Mouse (Mus musculus) heart, embryonic 13.5 days (tissue): ENCODE results near the gene Rc3h1. TPM values are rescaled to one million over a fixed set of nuclear protein-coding genes. Genes with fewer than 3 reads are reported as not detected.
"Not testable (repeated sequence)": the region's sequence is repeated elsewhere in the genome, so short reads cannot be mapped to it uniquely, and the experiment has no call there.

Experiments used
- ATAC-seq: fragments of 200-750 bp; cut with Nextera tagmentation; 2 replicates; pipeline ENCODE4 v1.8.0; 2017; ENCODE audit warnings: moderate TSS enrichment; ENCODE audit not compliant: insufficient number of reproducible peaks, low FRiP score, low TSS enrichment; ENCODE audit errors: extremely low read depth
- H3K27ac ChIP-seq: fragments of 300-500 bp; sonication (generic); replicated peaks from 2 replicates; pipeline ENCODE4 v1.5.1; 2015; ENCODE audit warnings: moderate library complexity, mild to moderate bottlenecking, inconsistent platforms
- H3K27me3 ChIP-seq: fragments of 300-500 bp; sonication (generic); replicated peaks from 2 replicates; pipeline ENCODE4 v1.6.1; 2015; ENCODE audit warnings: mild to moderate bottlenecking, inconsistent platforms
- H3K36me3 ChIP-seq: fragments of 300-500 bp; sonication (generic); 2 replicates; pipeline ENCODE4 v1.6.1; 2015; ENCODE audit warnings: mild to moderate bottlenecking, inconsistent platforms
- H3K4me1 ChIP-seq: fragments of 300-500 bp; sonication (generic); 2 replicates; pipeline ENCODE4 v1.6.1; 2015; ENCODE audit warnings: inconsistent platforms
- H3K4me2 ChIP-seq: fragments of 300-500 bp; sonication (generic); 2 replicates; pipeline ENCODE4 v1.6.1; 2015; ENCODE audit warnings: inconsistent platforms, mild to moderate bottlenecking, moderate library complexity
- H3K4me3 ChIP-seq: fragments of 300-500 bp; sonication (generic); 2 replicates; pipeline ENCODE4 v1.5.1; 2015; ENCODE audit warnings: moderate library complexity, mild to moderate bottlenecking, inconsistent platforms
- H3K9ac ChIP-seq: fragments of 300-500 bp; sonication (generic); 2 replicates; pipeline ENCODE4 v1.6.1; 2015; ENCODE audit warnings: inconsistent platforms, mild to moderate bottlenecking, moderate library complexity
- H3K9me3 ChIP-seq: fragments of 300-500 bp; sonication (generic); 2 replicates; pipeline ENCODE4 v1.6.1; 2016; ENCODE audit warnings: inconsistent platforms
- WGBS: fragments of 180-500 bp; shearing (Covaris S2); methylation state at CpG from one replicate; pipeline ENCODE4 v1.1.7; 2015; ENCODE audit warnings: mixed read lengths; 5-methylcytosine and 5-hydroxymethylcytosine counted together
- polyA plus RNA-seq: library from polyadenylated mRNA; unstranded; fragments of >200 nt; fragmentation: Nextera tagmentation; extraction: Ambion mirVana; gene quantifications from 2 replicates; pipeline ENCODE4 v1.2.1, GENCODE M21; 2015

Gene Rc3h1
- polyA plus RNA-seq, 1 experiment from 2014 or later: 5.3 TPM

GRCm38 (mm10) chr1:160963199-160963598, 57.0 kb downstream of the Rc3h1 start:
- H3K4me2 ChIP-seq: no peak overlapping the region
- no peak for ATAC-seq
- no peaks in the 10 kb centered on the region for H3K4me1 ChIP-seq
- H3K9me3 ChIP-seq: no peaks in the 10 kb centered on the region
- no peak overlapping the region for H3K4me3 ChIP-seq
- H3K9ac ChIP-seq: no peak overlapping the region
- H3K27ac ChIP-seq: no peak overlapping the region
- peaks cover 91% of the 10 kb centered on the region for H3K36me3 ChIP-seq
- 93% methylated on average over 7 of the region's 7 CpGs for WGBS
- no peaks in the 10 kb centered on the region for H3K27me3 ChIP-seq

- Histone ChIP-seq H3K4me1 (no peaks in the 10 kb centered on the region), H3K9ac (no peak overlapping the region), H3K9me3 (no peaks in the 10 kb centered on the region), H3K4me2 (no peak overlapping the region), H3K27ac (no peak overlapping the region), H3K27me3 (no peaks in the 10 kb centered on the region), H3K4me3 (no peak overlapping the region), H3K36me3 (peaks cover 92% of the 10 kb centered on the region)
- WGBS: 76% methylated on average over 1 of the region's 1 CpGs
- no peak for ATAC-seq
Observed at GRCm38 (mm10) chr1:160967268-160967667, 61.0 kb downstream of the Rc3h1 start.

GRCm38 (mm10) chr1:160968643-160969042, 62.4 kb downstream of the Rc3h1 start:
- WGBS: 83% methylated on average over 5 of the region's 5 CpGs
- peaks cover 88% of the 10 kb centered on the region for H3K36me3 ChIP-seq
- ATAC-seq: no peak

GRCm38 (mm10) chr1:160978071-160978735, 72.0 kb downstream of the Rc3h1 start, which contains the start of gene Serpinc1:
Gene Serpinc1, plus strand, starts transcription at chr1:160978585.
- Histone ChIP-seq H3K27ac (no peak within 1 kb of the TSS), H3K36me3 (peaks cover 36% of the 10 kb centered on the region), H3K4me3 (no peak within 1 kb of the TSS), H3K9me3 (no peaks in the 10 kb centered on the region), H3K4me2 (no peak within 1 kb of the TSS), H3K9ac (no peak within 1 kb of the TSS), H3K4me1 (no peaks in the 10 kb centered on the region), H3K27me3 (no peaks in the 10 kb centered on the region)
- WGBS: 89% methylated on average over 4 of the region's 4 CpGs
- no peak for ATAC-seq

More at GRCm38 (mm10) chr1:160968643-160969042, 62.4 kb downstream of the Rc3h1 start:
- no peaks in the 10 kb centered on the region for H3K4me1 ChIP-seq
- no peaks in the 10 kb centered on the region for H3K9me3 ChIP-seq
- no peak overlapping the region for H3K9ac ChIP-seq
- no peak overlapping the region for H3K27ac ChIP-seq
- no peaks in the 10 kb centered on the region for H3K27me3 ChIP-seq
- no peak overlapping the region for H3K4me3 ChIP-seq
- H3K4me2 ChIP-seq: no peak overlapping the region

DNA sequence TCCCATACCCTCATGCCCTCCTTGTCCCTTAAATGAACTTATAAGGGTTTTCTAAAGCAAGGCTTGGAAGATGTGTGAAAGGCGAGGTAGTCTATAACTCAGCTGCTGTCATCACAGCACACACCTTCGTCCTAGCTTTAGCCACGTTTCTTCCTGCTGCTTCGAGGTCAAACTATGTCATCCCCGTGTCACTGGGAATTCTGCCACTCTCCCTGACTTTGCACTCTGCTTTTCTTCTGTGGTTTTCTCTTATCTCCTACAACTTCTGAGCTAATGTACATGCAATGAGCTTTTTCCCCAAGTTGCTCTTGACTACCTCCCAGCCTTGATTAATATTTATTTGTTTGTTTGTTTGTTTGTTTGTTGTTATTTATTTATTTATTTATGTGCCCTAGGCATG, 73.8 kb downstream of the Rc3h1 start:
- WGBS: 75% methylated on average over 5 of the region's 5 CpGs
- H3K9me3 ChIP-seq: no peaks in the 10 kb centered on the region
- no peaks in the 10 kb centered on the region for H3K4me1 ChIP-seq
- no peak overlapping the region for H3K4me2 ChIP-seq
- H3K27me3 ChIP-seq: no peaks in the 10 kb centered on the region
- no peak overlapping the region for H3K27ac ChIP-seq
- H3K36me3 ChIP-seq: peaks cover 22% of the 10 kb centered on the region
- no peak for ATAC-seq
- no peak overlapping the region for H3K4me3 ChIP-seq
- H3K9ac ChIP-seq: no peak overlapping the region

DNA sequence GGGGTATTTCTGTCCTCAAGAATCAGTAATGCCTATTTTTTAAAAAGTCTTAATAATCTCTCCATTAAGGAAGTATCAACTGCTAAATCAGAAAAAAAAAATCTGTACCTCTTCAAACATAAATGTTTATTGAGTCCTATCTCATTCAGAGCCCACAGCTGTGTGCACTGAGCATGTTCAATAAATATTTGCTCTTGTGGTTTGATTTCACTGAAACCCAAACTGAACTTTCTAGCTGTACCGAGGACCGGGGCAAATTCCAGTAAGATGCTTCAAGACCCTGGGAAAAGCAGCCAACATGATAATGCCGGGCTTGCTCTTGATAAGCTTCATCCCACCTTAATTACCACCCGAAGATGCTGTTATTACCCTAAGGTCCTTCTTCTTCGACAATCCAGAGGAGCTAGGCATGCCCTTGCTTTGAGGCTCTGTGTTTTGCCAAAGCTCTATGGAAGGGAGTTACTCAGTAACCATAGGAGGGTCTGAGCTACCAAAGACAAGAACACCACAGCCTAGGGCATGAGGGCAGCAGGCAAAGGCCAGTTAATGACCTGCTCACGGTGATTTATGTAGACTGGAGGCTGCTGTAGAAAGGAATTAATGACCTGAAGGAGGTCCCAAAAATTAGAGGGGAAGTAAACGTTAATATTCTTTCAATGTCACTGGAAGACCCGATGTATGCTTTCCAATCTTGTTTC, 74.5 kb downstream of the Rc3h1 start:
- 81% methylated on average over 8 of the region's 8 CpGs for WGBS
- ATAC-seq: no peak
- no peaks in the 10 kb centered on the region for H3K27me3 ChIP-seq

DNA sequence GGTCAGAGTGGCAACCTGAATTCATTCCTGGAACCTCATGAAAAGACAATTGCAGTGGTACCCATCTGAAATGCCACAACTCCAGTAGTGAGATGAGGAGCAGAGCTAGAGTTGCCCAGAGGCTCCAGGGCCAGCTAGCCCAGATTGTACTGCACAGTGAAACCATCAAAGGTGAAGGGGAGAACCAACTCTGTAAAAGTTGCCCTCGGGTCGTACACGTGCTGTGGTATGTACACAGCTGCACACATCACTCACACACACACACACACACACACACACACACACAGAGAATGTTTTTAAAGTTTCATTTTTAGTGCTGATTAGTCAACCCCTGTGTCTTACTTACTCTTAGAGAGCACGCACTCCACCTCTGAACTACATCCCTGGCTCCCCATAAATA, 75.1 kb downstream of the Rc3h1 start:
- Histone ChIP-seq H3K4me3 (no peak overlapping the region), H3K27me3 (no peaks in the 10 kb centered on the region), H3K4me1 (no peaks in the 10 kb centered on the region), H3K9me3 (no peaks in the 10 kb centered on the region), H3K4me2 (no peak overlapping the region), H3K36me3 (peaks cover 9% of the 10 kb centered on the region; the same call in 1 of the 2 replicates), H3K9ac (no peak overlapping the region), H3K27ac (no peak overlapping the region)
- ATAC-seq: no peak
- 87% methylated on average over 4 of the region's 4 CpGs for WGBS

More for the DNA sequence above, 74.5 kb downstream of the Rc3h1 start:
- no peak overlapping the region for H3K9ac ChIP-seq
- no peaks in the 10 kb centered on the region for H3K9me3 ChIP-seq
- no peaks in the 10 kb centered on the region for H3K4me1 ChIP-seq
- no peak overlapping the region for H3K4me2 ChIP-seq
- no peak overlapping the region for H3K27ac ChIP-seq
- peaks cover 15% of the 10 kb centered on the region; the same call in 1 of the 2 replicates for H3K36me3 ChIP-seq
- no peak overlapping the region for H3K4me3 ChIP-seq

DNA sequence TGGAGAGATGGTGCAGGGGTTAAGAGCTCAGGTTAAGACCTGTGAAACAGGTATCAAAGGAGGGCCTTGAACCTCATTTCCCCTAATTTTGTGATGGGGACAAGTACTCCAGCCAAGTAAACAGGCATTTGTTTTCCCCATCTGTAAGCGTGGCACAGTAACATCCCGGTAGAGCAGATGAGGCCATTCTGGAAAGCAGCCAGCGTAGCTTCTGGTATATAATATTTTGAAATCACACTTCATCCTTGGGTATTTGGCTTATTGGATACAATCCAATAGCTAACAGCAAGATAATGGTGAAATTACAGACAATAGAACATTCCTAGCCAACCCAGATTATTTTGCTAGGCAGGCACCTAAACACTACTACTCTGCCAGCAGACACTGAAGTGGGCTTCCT, 76.7 kb downstream of the Rc3h1 start:
- no peak overlapping the region for H3K9ac ChIP-seq
- no peak overlapping the region for H3K4me3 ChIP-seq
- no peak overlapping the region for H3K27ac ChIP-seq
- no peaks in the 10 kb centered on the region for H3K27me3 ChIP-seq
- H3K4me2 ChIP-seq: no peak overlapping the region
- no peaks in the 10 kb centered on the region for H3K9me3 ChIP-seq
- no peaks in the 10 kb centered on the region for H3K4me1 ChIP-seq
- 84% methylated on average over 3 of the region's 3 CpGs for WGBS
- no peak for ATAC-seq
- 0 out of 2 replicates have a peak, but pooled peaks cover 2% of the 10 kb centered on the region for H3K36me3 ChIP-seq

- not testable (repeated sequence) for H3K4me2 ChIP-seq, H3K9ac ChIP-seq, ATAC-seq, H3K9me3 ChIP-seq, H3K36me3 ChIP-seq, H3K4me1 ChIP-seq, H3K4me3 ChIP-seq, H3K27me3 ChIP-seq, H3K27ac ChIP-seq
- whole genome bisulfite sequencing: 71% methylated on average over 1 of the region's 1 CpGs
Observed at GRCm38 (mm10) chr1:160984731-160985130, 78.5 kb downstream of the Rc3h1 start.

GRCm38 (mm10) chr1:160985477-160985876, 79.3 kb downstream of the Rc3h1 start:
- 79% methylated on average over 6 of the region's 6 CpGs for WGBS
- Histone ChIP-seq H3K9me3 (no peaks in the 10 kb centered on the region), H3K27me3 (no peaks in the 10 kb centered on the region), H3K36me3 (no peaks in the 10 kb centered on the region), H3K4me1 (no peaks in the 10 kb centered on the region), H3K4me2 (no peak overlapping the region), H3K27ac (no peak overlapping the region), H3K4me3 (no peak overlapping the region), H3K9ac (no peak overlapping the region)
- no peak for ATAC-seq

GRCm38 (mm10) chr1:160986881-160987635, 80.8 kb downstream of the Rc3h1 start:
- no peaks in the 10 kb centered on the region for H3K27me3 ChIP-seq
- no peak overlapping the region for H3K27ac ChIP-seq
- no peaks in the 10 kb centered on the region for H3K4me1 ChIP-seq
- no peak overlapping the region for H3K9ac ChIP-seq
- no peak for ATAC-seq
- H3K36me3 ChIP-seq: no peaks in the 10 kb centered on the region
- no peak overlapping the region for H3K4me3 ChIP-seq
- H3K9me3 ChIP-seq: no peaks in the 10 kb centered on the region
- 76% methylated on average over 17 of the region's 17 CpGs for WGBS
- H3K4me2 ChIP-seq: no peak overlapping the region
